In genomic region chr5:146597503-146597874, GRCm38 (mm10) we compare ENCODE assay signal across 31 mouse cellular contexts. TPM values are rescaled to one million over a fixed set of nuclear protein-coding genes. Genes with fewer than 3 reads are reported as not detected.
"Had no signal": no experiment of that assay in that cellular context is flagged by ENCODE, and none has a peak within 500 bp of the region (broad histone marks: within the 10 kb centered on the region; RNA-seq: fewer than 3 reads in every experiment).

No protein-coding gene starts in this region.

- H3K4me1 ChIP-seq: intestine, embryonic 15.5 days; limb, embryonic 12.5 days; limb, embryonic 15.5 days; lung, embryonic 15.5 days; midbrain, embryonic 13.5 days; neural tube, embryonic 13.5 days had no signal

- ATAC-seq: intestine, embryonic 15.5 days; midbrain, embryonic 13.5 days; midbrain, embryonic 16.5 days had no signal

- H3K27ac ChIP-seq: intestine, embryonic 15.5 days; limb, embryonic 12.5 days; limb, embryonic 15.5 days; liver, embryonic 14.5 days; lung, embryonic 15.5 days; midbrain, embryonic 13.5 days; neural tube, embryonic 13.5 days; stomach, postnatal 0 days had no signal

- H3K4me2 ChIP-seq: intestine, embryonic 15.5 days; limb, embryonic 12.5 days; limb, embryonic 15.5 days; lung, embryonic 15.5 days; midbrain, embryonic 13.5 days; neural tube, embryonic 13.5 days had no signal

- DNase-seq: kidney, adult 18-20 months; kidney, adult 9 months; kidney, postnatal 14 days; kidney, postnatal 4 days; left cerebral cortex, postnatal 4 days; lung, adult 18-20 months; lung, postnatal 10 days; lung, postnatal 36 days; retina, postnatal 1 day; thymus, postnatal 25 days had no signal

- H3K9ac ChIP-seq: intestine, embryonic 15.5 days; limb, embryonic 12.5 days; limb, embryonic 15.5 days; liver, embryonic 14.5 days; lung, embryonic 15.5 days; midbrain, embryonic 13.5 days; neural tube, embryonic 13.5 days had no signal

- H3K27me3 ChIP-seq: intestine, embryonic 15.5 days; limb, embryonic 12.5 days; limb, embryonic 15.5 days; lung, embryonic 15.5 days had no signal

- H3K9me3 ChIP-seq: intestine, embryonic 15.5 days; limb, embryonic 12.5 days; limb, embryonic 15.5 days; lung, embryonic 15.5 days; midbrain, embryonic 13.5 days had no signal

- H3K4me3 ChIP-seq: intestine, embryonic 15.5 days; limb, embryonic 12.5 days; limb, embryonic 15.5 days; lung, embryonic 15.5 days; midbrain, embryonic 13.5 days; myocyte; neural tube, embryonic 13.5 days had no signal

- H3K36me3 ChIP-seq: intestine, embryonic 15.5 days; limb, embryonic 12.5 days; limb, embryonic 15.5 days; lung, embryonic 15.5 days; midbrain, embryonic 13.5 days; neural tube, embryonic 13.5 days had no signal

RNA-seq across cellular contexts. Expression of gene Gpr12, which starts 12.4 kb away (rescaled TPM):
- total RNA-seq: monocyte, adult 5-6 weeks; neutrophil, adult 5-6 weeks had no signal
- polyA plus RNA-seq: intestine, embryonic 15.5 days; lung, embryonic 15.5 days; myocyte; small intestine, adult 2 months; stomach, embryonic 14.5 days had no signal

RNA-seq across cellular contexts. Expression of gene Gm3415, which starts 41.6 kb away (rescaled TPM):
- total RNA-seq: layer of hippocampus, adult 18-20 months; layer of hippocampus, postnatal 14 days; left cerebral cortex, adult 8-10 months; left cerebral cortex, postnatal 14 days; left cerebral cortex, postnatal 4 days; monocyte, adult 5-6 weeks; neutrophil, adult 5-6 weeks had no signal
- polyA plus RNA-seq: intestine, embryonic 15.5 days; kidney, embryonic 16.5 days; limb, embryonic 12.5 days; limb, embryonic 15.5 days; liver, embryonic 14.5 days; lung, embryonic 15.5 days; midbrain, embryonic 13.5 days; midbrain, embryonic 16.5 days; myocyte; neural tube, embryonic 13.5 days; small intestine, adult 2 months; spleen, adult 2 months; stomach, embryonic 14.5 days; stomach, postnatal 0 days; thymus, postnatal 0 days had no signal
